Mouse (Mus musculus): Measurements from ENCODE around the gene Tldc2.

DNA sequence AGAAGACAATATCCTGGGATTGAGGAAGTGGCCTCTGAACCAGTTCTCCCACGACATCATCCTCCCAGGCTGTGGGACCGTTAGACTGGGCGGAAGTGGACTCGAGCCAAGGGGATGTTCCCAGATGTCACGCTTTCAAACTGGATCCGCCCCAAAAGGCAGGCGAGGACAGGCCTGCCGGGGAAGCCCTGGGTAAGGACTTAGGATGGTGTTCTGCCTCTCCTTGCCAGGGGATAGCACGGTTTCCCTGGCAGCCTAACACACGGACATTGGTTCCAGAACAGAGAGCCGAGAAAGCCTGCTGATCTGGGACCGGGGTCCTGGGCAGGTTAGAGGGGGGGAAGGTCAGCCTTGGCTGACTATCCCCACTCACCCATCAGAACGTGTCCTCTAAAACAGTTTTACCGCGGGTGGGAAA is 9.2 kb upstream of the Tldc2 start:
- TF ChIP-seq CTCF (IDR thresholded peaks at IDR 0.05; ENCODE audit: borderline replicate concordance, control insufficient read depth, extremely low read depth, insufficient read depth, low read length, poor library complexity), result no peak
- TF ChIP-seq POLR2A (IDR thresholded peaks at IDR 0.05; ENCODE audit: control insufficient read depth, extremely low read depth, insufficient read depth, low read length, poor library complexity), result no peak
